Mouse (Mus musculus) liver, embryonic 15.5 days (tissue): Measurements from ENCODE around the gene Prg4. TPM values are rescaled to one million over a fixed set of nuclear protein-coding genes. Genes with fewer than 3 reads are reported as not detected.

Experiments used
- ATAC-seq: fragments of 200-750 bp; cut with Nextera tagmentation; 2 replicates; pipeline ENCODE4 v1.8.0; 2017; ENCODE audit warnings: moderate number of reproducible peaks, mild to moderate bottlenecking, moderate library complexity; ENCODE audit not compliant: insufficient read depth
- H3K27ac ChIP-seq: fragments of 300-500 bp; sonication (generic); replicated peaks from 2 replicates; pipeline ENCODE4 v1.5.1; 2015; ENCODE audit warnings: mild to moderate bottlenecking, inconsistent platforms
- H3K27me3 ChIP-seq: fragments of 300-500 bp; sonication (generic); 2 replicates; pipeline ENCODE4 v1.6.1; 2015; ENCODE audit warnings: mild to moderate bottlenecking, inconsistent platforms
- H3K36me3 ChIP-seq: fragments of 300-500 bp; sonication (generic); replicated peaks from 2 replicates; pipeline ENCODE4 v1.6.1; 2015; ENCODE audit warnings: moderate library complexity, mild to moderate bottlenecking, inconsistent platforms
- H3K4me1 ChIP-seq: fragments of 300-500 bp; sonication (generic); replicated peaks from 2 replicates; pipeline ENCODE4 v1.6.1; 2015; ENCODE audit warnings: inconsistent platforms
- H3K4me2 ChIP-seq: fragments of 300-500 bp; sonication (generic); 2 replicates; pipeline ENCODE4 v1.6.1; 2015; ENCODE audit warnings: moderate library complexity, mild to moderate bottlenecking, inconsistent platforms
- H3K4me3 ChIP-seq: fragments of 300-500 bp; sonication (generic); replicated peaks from 2 replicates; pipeline ENCODE4 v1.5.1; 2015; ENCODE audit warnings: mild to moderate bottlenecking, inconsistent platforms
- H3K9ac ChIP-seq: fragments of 300-500 bp; sonication (generic); 2 replicates; pipeline ENCODE4 v1.6.1; 2015; ENCODE audit warnings: moderate library complexity, mild to moderate bottlenecking, inconsistent platforms
- H3K9me3 ChIP-seq: fragments of 300-500 bp; sonication (generic); replicated peaks from 2 replicates; pipeline ENCODE4 v1.6.1; 2016; ENCODE audit warnings: inconsistent platforms
- WGBS: fragments of 180-500 bp; shearing (Covaris S2); methylation state at CpG from one replicate; pipeline ENCODE4 v1.1.7; 2015; ENCODE audit warnings: mixed read lengths; ENCODE audit not compliant: insufficient replicate concordance; 5-methylcytosine and 5-hydroxymethylcytosine counted together
- polyA plus RNA-seq: library from polyadenylated mRNA; unstranded; fragments of >200 nt; fragmentation: Nextera tagmentation; extraction: Ambion mirVana; gene quantifications from 2 replicates; pipeline ENCODE4 v1.2.1, GENCODE M21; 2015

The Prg4 gene
- polyA plus RNA-seq, 1 experiment from 2014 or later: 0.14 TPM

DNA sequence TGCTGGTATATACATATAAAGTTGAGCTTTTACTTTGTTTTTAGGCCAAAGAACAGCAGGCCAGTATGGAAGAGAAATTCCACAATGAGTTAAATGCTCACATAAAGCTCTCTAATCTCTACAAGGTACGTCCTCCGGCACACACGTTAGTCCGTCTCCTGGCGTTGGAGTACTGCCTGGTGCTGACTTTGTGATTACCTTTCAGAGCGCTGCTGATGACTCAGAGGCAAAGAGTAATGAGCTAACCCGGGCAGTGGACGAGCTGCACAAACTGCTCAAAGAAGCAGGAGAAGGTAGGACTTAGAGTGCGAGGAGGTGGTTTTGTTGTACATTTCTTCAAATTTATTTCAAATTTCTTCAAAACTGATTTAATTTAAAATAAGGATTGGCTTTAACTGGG lies 58.7 kb downstream of the Prg4 start:
- H3K4me1 ChIP-seq: no peaks in the 10 kb centered on the region
- peaks cover 77% of the 10 kb centered on the region for H3K36me3 ChIP-seq
- 88% methylated on average over 9 of the region's 9 CpGs for WGBS
- no peak for ATAC-seq
- no peak overlapping the region for H3K9ac ChIP-seq
- no peaks in the 10 kb centered on the region for H3K27me3 ChIP-seq
- no peak overlapping the region for H3K4me2 ChIP-seq
- no peak overlapping the region for H3K4me3 ChIP-seq
- H3K27ac ChIP-seq: no peak overlapping the region
- H3K9me3 ChIP-seq: no peaks in the 10 kb centered on the region

DNA sequence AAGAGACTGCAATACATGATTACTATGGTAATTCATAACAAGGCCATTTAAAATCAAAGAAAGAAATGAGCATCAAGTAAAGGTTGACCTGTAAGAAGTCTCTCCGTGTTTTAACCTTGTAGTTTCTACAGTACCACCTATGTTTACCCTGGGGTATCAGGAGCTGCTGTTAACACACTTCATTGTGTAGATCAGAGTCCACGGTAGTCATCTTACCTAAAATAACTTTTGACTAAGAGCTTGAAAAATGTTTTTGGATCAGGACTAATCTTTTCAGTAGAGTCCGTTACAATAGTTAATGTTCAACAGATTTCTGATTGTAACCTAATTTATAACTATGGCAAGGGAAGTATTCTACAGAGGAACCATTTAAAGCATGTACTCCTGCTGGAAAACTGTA lies 61.4 kb downstream of the Prg4 start:
- Histone ChIP-seq H3K4me3 (no peak overlapping the region), H3K4me1 (no peaks in the 10 kb centered on the region), H3K36me3 (peaks cover 59% of the 10 kb centered on the region), H3K9me3 (no peaks in the 10 kb centered on the region), H3K4me2 (no peak overlapping the region), H3K27me3 (no peaks in the 10 kb centered on the region), H3K9ac (no peak overlapping the region), H3K27ac (no peak overlapping the region)
- 78% methylated on average over 3 of the region's 3 CpGs for WGBS
- ATAC-seq: no peak

DNA sequence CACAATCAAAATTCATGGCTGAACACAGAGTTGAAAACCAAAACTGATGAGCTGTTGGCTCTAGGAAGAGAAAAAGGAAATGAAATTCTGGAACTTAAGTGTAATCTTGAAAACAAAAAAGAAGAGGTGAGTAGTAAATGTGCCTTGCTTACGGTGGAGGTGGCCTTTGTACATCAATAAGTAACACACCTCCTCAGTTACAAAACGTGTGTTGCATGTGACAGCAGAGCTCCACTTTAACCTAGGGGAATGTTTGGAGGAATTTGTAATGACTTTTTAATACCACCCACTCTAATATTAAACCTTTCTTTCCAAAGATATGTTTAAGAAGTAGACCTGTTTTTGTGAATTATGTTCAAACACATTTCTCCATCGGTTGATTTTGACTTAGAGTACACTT lies 62.1 kb downstream of the Prg4 start:
- H3K27me3 ChIP-seq: no peaks in the 10 kb centered on the region
- H3K9ac ChIP-seq: no peak overlapping the region
- 76% methylated on average over 3 of the region's 3 CpGs for WGBS
- no peak for ATAC-seq
- no peaks in the 10 kb centered on the region for H3K4me1 ChIP-seq
- peaks cover 58% of the 10 kb centered on the region for H3K36me3 ChIP-seq
- H3K27ac ChIP-seq: no peak overlapping the region
- no peaks in the 10 kb centered on the region for H3K9me3 ChIP-seq
- H3K4me3 ChIP-seq: no peak overlapping the region
- H3K4me2 ChIP-seq: no peak overlapping the region

Other genes starting within 250 kb of the Prg4 start
- not detected in 2 replicates for gene Pdc, start 146.7 kb downstream of the Prg4 start, polyA plus RNA-seq
- 61.0 and 67.2 TPM in 2 replicates for gene Tpr, start 73.3 kb downstream of the Prg4 start, polyA plus RNA-seq
- 12.9 and 13.9 TPM in 2 replicates for gene Odr4, start 73.1 kb downstream of the Prg4 start, polyA plus RNA-seq